Mouse (Mus musculus) right cerebral cortex, adult 2 months (tissue): ENCODE measurements around the gene Tubb1.
A peak's percentile ranks its signal among the peaks of the same experiment; 100 is the strongest.

Experiments used
- DNase-seq, 2 experiments: peaks; one replicate each; pipeline ENCODE4 v3.0.0; 2021 to 2022; ENCODE audit warnings: low spot score in 2 of 2

The Tubb1 gene

DNA sequence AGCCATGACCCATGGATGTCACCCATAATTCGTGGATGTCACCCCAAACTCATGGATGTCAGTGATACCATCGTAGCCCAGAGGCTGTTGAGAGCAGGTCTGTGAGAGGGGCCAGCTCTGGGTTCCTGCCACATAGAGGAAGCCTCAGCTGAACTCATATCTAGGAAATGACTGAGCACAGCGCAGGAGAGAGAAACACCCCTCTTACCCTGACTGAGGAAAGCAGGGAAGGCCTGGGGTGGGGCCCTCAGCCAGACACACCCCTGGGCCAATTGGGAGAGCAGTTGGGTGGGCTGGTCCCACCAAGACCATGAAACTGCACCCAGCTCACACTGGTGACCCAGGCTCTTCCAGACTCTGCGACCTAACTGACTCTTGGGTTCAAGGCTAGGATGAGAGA is at the start of gene Tubb1:
TSS of gene Tubb1 (plus strand) at position 343 of the 400 bp plus-strand sequence.
- DNase-seq = no peak

DNA sequence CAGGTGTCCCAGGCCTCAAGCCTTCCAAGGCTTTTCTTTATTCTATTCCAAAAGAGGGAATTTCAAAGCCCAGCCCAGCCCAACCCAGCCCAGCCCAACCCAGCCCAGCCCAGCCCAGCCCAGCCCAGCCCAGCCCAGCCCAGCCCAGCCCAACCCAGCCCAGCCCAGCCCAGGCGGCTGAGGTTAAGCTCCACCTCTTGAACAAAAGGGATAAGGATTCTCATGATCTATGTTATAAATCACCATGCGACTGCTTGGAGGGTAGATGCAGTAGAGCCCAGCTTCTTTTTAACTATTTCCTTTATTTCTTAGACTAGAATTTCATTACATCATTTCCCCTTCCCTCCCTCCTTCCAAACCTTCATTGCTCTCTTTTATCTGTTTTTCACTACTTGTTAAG is 40.3 kb upstream of the Tubb1 start:
- DNase-seq = no peak

DNA sequence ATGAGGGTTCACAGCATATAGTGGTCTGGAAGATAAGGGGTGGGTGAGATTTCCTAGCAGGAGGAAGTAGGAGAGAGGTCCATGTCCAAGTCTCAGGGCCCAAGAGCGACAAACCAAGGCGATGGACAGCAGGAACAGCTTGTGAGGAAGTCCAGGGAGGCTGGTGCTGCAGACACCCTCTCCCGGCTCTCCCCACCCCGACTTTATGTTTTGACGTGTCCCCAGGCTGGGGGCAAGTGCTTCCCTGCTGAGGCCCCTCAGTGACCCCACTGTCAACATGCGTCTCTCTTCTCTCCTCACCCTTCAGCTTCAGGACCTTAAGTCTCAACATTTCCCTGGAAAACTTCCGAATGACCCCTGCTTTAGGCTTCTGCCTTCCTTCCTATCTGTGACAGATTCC is 37.4 kb upstream of the Tubb1 start:
- DNase-seq = no peak

DNA sequence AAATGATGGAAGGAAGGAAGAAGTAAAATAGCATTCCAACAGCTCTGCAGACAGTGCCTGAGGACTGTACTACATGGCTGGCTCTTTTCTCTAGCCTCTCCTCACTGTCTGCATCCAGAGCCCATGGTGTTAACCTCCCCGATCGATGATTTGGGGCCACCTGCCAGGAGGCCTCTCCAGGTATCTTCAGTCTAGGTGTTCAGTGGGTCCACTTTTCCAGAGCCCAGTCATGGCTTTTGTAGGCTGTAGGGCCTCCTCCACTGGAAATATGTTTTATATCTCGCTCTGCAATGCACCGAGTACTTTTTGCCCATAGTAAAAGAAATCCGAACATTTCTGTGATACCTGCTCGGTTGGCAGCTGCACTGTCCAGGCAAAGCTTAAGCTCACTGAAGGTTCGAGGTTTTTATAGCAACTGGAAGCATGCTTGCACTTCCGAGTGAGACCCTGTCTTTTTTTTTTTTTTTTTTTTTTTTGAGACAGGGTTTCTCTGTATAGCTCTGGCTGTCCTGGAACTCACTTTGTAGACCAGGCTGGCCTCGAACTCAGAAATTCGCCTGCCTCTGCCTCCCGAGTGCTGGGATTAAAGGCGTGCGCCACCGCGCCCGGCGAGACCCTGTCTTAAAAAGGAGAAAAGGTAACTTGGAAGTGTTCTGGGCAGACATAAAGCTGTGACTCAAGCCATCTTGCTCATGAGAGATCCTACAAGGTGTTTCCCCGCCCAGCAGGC is 35.3 kb upstream of the Tubb1 start:
- no peak for DNase-seq

DNA sequence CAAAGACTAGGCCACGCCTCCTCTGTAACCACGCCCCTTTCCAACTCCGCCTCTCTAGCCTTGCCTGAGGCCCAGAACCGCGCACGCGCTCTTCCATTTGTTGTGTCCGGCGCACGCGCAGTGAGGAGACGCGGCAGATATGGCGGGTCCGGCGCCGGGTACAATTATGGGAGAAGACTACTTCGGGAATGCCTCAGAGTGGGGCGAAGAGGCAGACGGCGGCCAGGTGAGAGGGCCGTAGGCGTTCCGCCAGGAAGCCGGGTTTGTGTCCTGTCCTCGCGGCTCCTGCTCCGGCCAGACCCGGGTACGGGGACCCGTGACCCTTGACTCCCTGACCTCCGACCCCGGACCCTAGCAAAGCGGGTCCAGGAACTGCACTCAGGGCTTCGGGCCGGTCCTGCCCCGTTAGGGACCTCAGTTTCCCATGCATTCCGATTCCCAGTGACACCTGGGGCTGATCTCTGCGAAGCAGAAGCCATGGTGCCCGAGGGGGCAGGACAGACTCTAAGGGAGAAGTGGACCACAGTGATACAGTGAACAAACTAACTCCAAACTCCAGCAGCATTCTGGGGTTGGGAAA is 34.7 kb upstream of the Tubb1 start, which contains the start of gene Nelfcd:
TSS of gene Nelfcd (plus strand) at position 74 of the 580 bp plus-strand sequence.
- peak; percentile 93 for DNase-seq

DNA sequence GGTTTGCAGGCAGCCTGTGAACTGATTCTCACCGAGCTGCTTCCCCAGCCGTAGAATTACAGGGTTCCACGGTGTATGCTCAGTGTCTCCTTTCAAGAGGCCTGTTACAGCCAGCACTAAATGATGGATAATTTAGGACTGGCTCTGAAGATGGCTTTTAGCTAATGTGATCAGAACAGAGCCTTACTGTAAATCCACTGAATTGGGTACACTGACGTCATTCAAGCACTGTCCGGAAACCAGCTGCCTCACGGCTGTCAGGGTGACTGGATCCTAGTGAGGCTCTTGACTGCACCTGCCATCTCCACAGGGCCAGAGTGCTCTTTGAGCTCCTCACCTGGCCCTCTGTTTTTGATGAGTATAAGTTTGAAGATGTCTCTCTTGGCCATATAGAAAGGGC is 29.4 kb upstream of the Tubb1 start:
- DNase-seq = no peak

DNA sequence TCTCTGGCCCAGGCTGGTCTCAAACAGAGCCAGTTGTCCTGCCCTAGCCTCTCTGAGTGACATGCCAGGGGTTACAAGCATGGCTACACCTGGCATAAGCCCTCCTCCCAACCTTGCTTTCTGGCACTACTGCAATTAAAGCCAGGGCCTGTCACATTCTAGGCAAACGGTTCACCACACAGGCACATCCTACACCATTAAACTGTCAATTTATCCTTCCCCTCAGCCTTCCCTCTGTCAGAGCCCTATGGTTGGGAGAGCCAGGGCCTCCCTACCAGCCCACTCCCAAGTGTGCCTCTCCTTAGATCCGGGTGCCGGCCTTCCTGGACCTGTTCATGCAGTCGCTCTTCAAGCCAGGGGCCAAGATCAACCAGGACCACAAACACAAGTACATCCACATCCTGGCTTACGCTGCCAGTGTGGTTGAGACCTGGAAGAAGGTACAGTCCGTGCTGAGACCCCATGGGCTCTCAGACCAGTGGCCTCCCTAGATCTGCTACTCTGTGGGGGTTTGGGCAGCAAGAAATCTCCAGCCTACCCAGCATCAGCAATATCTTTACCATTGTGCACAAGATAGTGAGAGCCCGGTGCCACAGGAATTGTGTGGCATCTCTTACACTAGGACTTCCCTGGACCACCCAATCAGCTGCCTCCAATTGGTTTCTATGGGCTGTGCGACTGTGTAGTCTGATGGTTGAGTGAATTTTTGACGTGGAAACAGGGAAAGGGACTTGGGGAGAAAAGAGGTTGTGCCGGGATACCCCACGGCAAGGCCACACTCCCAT is 26.0 kb upstream of the Tubb1 start:
- no peak for DNase-seq

DNA sequence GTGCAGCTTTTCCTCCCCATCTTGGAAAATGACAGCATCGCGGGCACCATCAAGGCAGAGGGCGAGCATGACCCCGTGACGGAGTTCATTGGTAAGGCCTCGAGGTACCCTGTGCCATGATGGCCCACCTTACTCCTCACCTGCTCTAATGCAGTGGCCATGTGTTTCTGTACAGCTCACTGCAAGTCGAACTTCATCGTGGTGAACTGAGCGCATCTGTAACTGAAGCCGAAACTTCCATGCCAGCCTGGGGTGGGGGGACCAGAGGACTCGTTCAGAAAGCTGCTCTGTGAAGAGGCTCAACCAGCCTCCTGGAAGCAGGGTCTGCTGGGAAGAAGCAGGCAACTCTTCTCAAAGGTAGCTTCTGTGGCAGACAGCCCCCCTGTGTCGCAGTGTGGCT is 23.6 kb upstream of the Tubb1 start:
- no peak for DNase-seq

DNA sequence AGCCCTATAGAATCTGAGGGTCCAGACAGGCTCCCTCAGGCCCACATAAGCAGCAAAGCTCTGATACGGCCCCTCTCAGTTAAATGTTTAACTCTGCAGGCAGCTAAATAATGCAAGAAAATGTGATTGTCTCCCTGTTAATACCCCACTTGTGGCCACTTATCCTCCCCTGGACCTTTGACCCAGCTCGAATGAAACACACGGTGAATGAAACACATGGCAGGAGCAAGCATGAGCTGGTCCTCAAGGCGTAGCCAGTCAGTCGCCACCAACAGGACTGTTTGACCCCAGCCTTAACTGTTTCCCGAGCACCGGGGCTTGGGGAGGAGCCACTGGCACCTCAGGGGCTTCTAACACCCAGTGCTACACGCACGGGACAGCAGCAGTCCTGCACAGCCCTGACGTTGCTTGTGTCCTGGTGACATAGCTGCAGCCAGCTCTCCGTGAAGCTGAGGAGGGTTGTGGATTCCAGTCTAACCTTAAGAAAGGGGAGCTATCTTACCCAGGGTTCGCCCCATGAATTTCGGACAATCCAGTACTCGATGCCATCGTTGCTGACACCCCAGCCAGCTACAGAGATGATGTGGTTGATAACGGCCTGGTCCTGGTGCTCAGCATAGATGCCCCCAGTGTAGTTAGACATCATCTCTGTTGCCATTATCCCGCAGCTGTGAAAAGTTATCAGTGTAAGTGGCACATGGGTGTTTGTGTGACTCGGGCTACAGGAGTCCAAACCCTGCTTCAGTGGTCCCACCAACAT is 22.2 kb upstream of the Tubb1 start:
- DNase-seq = no peak

DNA sequence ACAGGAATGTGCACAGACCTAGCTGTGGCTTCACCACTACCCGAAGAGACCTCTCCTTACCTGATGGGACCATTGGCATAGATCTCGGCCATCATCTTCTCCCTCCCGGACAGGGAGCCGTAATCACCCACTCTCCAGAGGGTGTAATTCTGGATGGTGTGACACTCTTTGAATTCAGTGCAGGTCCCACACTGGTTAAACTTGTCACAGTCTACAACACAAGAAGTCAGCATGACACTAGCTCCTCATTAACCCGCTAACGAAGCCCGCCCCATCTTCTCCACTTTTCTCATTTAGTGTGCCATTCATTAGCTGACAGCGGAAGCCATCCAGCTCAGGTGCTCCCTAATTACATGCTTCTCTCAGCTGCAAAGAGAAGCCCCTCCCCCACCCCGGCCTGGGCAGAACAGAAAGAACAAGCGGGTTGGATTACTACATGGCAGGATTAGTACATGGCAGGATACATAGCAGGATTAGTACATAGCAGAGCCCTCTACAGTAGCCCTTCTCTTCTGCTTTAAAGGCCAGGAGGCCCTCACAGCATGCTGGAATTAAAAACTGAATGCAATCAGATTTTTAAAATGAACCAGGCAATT is 21.4 kb upstream of the Tubb1 start:
- DNase-seq = no peak

DNA sequence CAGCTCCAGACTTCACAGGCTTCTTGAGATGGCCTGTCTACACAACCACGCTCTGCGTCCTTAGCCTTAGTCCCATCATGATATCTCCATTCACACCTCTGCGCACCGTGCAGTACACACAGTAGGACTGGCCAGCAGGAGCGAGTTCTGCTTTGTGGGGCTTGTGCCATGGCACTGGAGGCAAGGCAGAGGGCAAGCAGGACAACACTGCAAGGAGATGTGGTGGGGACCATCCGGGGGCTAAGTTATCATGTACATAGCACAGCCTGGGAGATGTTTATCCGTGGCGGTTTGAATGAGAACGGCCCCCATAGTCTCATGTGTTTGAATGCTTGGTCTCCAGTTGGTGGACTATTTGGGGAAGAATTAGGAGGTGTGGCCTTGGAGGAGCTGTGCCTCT is 15.6 kb upstream of the Tubb1 start:
- no peak for DNase-seq

DNA sequence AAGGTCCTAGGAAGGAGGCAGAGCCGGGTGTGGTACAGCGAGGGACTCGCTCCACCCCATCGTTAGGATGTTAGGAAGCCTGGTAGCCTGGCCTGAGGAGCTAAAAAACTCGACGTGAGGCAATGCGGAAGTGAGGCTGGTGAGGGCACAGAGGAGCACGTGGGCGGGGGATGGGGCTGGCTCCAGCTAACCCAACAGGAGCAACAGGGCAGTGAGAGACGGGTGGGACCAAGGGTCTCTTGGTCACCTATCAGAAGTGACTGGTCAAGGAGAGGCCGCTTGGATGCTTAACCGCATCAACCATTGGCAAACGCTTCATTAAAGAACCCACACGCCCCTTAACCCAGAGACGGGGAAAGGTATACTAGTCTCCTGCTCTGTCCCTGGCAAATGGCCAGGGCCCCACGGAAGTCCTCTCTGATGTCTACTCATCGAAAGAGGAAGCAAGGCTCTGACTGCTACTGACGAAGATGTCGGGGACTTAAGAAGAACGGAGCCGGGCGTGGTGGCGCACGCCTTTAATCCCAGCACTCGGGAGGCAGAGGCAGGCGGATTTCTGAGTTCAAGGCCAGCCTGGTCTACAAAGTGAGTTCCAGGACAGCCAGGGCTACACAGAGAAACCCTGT is 14.3 kb upstream of the Tubb1 start:
- no peak for DNase-seq

DNA sequence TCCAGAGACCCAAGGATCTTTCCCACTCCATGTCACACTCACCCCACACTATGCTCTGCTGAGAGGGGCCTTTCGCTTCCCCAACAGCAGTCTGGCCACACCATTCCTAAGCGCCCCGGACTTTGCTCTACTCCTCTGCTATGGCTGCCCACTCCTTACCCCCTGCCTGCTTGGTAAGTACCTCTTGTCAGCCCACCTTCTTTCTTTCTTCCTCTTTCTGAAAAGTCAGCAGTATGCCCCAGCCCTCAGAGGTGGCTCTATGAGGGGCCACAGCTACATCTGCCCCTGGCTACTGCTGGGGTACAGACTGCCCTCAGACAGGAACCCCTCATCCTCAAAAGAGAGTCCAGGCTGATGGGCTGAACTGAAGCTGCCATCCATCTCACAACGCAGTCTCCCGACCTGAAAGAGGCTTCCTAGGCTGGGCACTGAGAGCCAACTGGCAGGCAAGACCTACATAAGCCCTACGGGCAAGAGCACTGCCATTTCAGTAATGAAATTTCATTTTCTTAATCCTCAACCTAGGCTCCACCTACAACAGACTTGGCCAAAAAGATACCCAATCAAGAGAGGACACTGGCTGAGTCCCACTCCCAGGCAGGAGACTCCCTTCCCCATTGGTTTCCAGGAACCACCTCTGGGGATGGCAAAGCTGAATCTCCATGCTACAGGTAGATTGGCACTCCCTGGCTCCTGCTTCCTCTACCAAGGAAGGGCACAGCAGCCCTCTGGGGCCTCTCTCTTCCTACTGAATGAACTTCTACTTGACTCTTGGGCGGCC is 13.4 kb upstream of the Tubb1 start:
- no peak for DNase-seq

DNA sequence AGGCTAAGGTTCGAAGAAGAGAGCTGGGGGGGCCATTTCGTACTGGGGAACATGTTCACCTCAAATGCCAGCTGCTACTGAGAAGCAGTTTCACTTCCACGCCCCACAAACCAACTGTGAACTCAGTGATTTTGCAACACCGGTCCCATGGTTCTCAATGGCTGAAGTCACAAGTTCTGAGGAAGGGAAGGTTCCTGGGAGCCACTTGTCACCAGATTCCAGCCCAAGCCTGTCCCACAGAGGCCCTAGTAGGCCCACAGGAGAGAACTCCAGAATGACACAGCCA is 12.9 kb upstream of the Tubb1 start:
- no peak for DNase-seq

DNA sequence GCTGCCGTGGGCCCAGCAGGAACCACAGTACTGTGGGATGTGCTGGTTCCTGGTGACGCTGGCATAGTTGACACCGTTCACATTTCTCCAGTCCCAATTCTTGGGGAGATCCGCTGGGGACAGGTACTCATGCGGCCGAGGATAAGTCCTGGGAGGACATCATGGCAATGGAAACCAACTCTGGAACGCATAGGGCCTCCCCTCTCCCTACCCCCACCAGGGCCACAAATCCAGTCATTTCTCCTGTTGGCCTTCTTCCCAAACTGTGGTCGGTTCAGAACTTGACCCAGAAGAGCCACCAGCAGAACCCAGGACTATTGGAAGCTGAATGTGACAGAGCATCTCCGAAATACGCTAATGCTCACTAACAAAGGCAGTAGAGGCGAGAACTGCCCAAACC is 12.3 kb upstream of the Tubb1 start:
- no peak for DNase-seq

DNA sequence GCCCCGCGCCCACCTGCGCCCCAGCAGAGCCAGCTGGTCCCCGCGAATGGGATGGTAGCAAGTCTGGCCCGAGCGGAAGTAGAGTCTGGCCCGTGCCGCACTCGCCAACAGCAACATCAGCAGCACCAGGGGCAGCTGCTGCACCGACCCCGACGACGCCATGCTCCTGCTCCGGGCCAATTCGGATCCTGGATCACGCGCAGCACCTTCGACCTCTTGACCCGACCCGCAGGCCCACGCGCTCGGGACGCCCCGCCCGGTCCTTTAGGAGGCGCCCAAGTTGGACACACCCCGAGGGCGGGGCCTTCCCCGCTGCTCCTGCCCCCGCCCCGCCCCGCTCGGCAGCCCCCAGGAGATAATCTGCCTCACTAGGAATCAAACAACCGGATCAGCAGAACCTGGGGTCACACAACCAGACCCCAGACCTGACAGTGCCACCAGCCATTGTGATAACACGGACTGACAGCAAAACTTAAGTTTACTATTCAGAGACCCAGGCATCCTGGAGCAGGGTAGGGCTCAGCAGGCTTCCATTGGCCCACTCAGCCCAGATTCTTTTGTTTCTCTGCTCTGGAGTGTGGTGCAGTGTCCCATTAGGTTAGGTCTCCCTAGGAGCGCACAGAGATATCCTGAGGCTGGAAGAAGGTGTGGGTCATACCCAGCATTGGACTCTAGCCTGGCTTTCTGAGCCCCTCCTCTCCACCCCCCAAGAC is 11.6 kb upstream of the Tubb1 start, which contains the start of gene Ctsz:
TSS of gene Ctsz (minus strand) at position 303 of the 713 bp plus-strand sequence.
- peak; percentile 19 to 43 for DNase-seq

DNA sequence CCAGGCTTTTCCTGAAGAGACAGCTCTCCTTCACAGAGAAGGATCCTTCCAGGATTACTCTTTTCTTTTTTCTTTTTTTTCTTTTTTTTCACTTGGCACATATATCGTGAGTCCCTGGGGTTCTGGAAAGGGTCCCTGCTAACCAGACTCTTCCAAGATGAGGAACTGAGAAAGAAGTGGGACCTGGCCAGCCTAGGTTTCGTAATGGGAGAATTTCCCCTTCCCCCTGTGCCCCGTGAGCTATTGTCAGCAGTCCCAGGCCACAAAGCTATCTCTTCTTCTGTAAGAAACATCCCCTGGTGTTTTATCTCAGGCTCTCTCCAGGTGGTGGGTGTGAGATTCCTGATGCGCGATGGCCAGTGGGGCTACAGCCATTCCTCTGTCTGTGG is 11.1 kb upstream of the Tubb1 start:
- no peak for DNase-seq

DNA sequence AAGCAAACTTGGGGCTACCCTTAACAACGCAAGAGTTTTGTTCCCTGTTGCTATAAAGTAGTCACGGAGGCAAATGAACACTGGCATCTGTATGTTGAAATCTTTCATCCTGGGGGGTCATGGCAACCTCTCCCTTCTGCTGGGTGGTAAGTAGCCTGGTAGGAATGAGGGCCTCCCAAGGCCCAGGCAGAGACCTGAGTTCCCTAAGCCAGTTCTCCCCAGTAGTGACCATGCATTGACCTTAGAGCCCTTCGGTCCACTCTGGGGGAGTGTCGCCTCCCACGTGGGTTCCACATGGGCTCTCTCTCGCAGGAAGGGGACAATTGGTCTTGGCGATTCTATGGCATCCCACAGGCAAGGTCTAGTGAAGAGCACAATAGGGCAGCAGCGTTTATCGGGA is 10.5 kb upstream of the Tubb1 start:
- DNase-seq = no peak

DNA sequence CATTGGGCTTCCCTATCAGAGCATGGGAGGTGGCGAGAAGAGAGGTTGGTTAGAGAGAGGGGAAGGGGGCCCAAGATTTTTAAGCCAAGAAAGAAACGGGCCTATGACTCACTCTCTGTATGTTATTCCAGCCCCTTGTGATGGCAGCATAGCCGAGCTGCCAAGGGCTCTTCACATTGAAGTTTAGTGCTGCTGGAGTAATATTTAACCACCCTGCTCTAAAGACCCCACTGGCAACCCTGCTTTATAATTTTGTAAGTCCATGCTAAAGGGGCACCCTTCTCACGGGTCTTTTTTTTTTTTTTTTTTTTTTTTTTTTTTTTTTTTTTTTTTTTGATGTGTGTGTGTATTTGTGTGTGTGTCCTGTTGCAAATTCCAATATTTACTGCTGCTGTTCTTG is 8.6 kb upstream of the Tubb1 start:
- DNase-seq = no peak

DNA sequence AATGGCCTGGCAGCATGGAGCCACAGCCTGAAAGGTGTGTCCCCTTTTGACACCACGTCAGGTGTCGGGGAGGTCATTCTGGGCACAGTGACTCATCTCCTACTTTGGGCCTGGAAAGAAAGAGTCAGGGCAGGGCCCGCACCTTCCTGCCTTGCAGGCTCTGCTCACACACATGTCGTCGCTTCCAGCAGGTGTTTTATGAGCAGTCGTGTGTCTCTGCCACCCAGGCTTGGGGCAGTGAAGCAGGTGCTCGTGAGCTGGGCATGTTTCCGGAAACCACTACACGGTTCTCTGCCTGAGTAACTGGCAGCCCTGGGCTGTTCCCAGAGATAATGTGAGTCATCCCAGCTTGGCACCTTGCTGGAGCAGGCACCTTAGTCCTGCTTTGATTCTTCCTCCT is 8.0 kb upstream of the Tubb1 start:
- no peak for DNase-seq
